Mouse (Mus musculus) cortical plate, adult 2 months (tissue): ENCODE data around the gene Qrfp.

ENCODE experiments used
- CTCF ChIP-seq: fragments of 200-500 bp; IDR thresholded peaks from 2 replicates; pipeline ENCODE4 v1.5.1; 2011; ENCODE audit warnings: mild to moderate bottlenecking, control low read depth, low read length; ENCODE audit not compliant: insufficient read depth; ENCODE audit errors: extremely low read depth
- POLR2A ChIP-seq: fragments of 200-500 bp; IDR thresholded peaks from 2 replicates; pipeline ENCODE4 v1.6.1; 2011; ENCODE audit warnings: mild to moderate bottlenecking, low read length, control low read depth; ENCODE audit not compliant: insufficient read depth; ENCODE audit errors: extremely low read depth

DNA sequence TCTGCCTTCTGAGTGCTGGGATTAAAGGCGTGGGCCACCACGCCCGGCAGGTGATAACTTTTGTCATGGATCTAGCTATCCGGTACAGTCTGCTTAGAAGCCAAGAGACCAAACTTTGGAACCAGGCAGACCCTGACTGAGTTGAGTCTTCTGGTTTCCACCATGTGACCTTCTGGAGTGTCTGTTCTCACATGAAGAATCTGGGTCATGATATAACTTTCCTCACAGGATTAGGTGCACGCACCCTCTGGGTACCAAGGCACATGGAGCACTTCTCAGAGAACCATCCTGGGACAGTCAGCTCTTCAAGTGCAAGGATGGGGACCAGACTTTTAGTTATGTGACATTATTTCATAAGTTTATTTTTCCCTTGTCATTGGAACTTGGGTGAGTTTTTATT, 51.4 kb downstream of the Qrfp start:
- TF ChIP-seq CTCF (no peak), POLR2A (no peak)
